Mouse (Mus musculus): Measurements from ENCODE around the gene Hinfp.
"Not testable (repeated sequence)": the region's sequence is repeated elsewhere in the genome, so short reads cannot be mapped to it uniquely, and the experiment has no call there.

Gene Hinfp

GRCm38 (mm10) chr9:44311136-44312134 is 6.0 kb upstream of the Hinfp start:
- no peak for DNase-seq (ENCODE audit: low read depth, low spot score)

- no peak for DNase-seq (ENCODE audit: low read depth, low spot score)
These were observed 5.3 kb upstream of the Hinfp start for GRCm38 (mm10) chr9:44310750-44311135.

DNA sequence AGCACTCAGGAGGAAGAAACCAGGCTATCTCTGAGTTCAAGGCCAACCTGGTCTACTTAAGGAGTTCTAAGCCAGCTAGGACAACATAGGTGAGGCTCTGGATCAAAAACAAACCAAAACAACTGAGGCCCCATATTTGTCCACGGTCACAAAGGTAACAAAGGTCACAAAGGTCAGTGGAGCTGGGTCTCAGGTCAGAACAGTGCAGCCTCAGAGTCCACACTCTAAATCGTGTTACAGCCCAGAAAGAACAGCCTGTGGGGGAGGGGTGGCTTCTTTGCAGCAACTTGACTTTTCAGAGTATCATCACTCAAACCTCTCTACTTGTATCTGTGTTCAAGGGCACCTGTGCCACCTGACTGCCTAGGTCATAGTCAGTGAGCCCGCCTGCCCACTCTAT is 4.3 kb upstream of the Hinfp start:
- no peak for DNase-seq (ENCODE audit: low read depth, low spot score)

DNA sequence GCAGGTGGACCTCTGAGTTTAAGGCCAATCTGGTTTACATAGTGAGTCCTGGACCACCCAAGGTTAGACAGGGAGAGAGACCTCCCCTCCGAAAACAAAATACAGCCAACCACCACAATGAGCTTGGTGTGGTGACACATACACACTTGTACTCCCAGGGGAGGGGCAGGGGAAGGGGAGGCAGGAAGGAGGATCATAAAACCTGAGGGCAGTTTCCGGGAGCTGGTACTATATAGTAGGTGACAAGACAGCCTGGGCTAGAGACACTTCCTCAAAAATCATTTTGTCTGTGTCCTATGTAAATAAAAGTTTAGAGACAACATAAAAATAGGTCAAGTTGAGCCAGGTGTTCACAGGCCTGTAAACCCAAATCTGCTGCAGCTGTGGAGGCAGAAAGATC is 1.8 kb upstream of the Hinfp start:
- DNase-seq (ENCODE audit: low read depth, low spot score), result peak; percentile 95

DNA sequence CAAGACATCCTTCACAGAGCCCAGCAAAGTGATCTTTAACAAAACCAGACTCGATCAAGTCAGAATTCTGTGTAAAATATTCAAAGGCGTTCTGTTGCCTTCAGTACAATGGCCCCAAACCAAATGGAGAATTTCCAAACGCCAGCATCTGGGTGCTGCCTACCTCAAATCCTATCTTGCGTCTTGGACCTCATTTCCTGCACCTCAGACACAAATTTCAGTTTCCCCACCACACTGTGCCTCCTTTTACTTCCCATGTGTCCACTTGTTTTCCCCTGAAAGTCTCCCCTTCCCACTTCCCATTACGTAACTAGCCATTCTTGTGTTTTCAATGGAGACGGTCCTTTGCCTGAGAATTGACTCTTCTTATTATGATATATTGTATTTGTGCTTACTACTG is 1.1 kb upstream of the Hinfp start:
- DNase-seq (ENCODE audit: low read depth, low spot score), result peak; percentile 62

GRCm38 (mm10) chr9:44300001-44300400 is 5.5 kb downstream of the Hinfp start:
- DNase-seq (ENCODE audit: low read depth, low spot score), result not testable (repeated sequence)

- DNase-seq (ENCODE audit: low read depth, low spot score), result peak; percentile 63
These were observed 13.0 kb downstream of the Hinfp start for GRCm38 (mm10) chr9:44292490-44292889.

GRCm38 (mm10) chr9:44288959-44289291 is 16.5 kb downstream of the Hinfp start:
- DNase-seq (ENCODE audit: low read depth, low spot score), result no peak

GRCm38 (mm10) chr9:44288076-44288958 is 17.2 kb downstream of the Hinfp start, which contains the start of gene Abcg4:
TSS of gene Abcg4 (minus strand) at chr9:44288615.
- DNase-seq (ENCODE audit: low read depth, low spot score), result no peak

DNA sequence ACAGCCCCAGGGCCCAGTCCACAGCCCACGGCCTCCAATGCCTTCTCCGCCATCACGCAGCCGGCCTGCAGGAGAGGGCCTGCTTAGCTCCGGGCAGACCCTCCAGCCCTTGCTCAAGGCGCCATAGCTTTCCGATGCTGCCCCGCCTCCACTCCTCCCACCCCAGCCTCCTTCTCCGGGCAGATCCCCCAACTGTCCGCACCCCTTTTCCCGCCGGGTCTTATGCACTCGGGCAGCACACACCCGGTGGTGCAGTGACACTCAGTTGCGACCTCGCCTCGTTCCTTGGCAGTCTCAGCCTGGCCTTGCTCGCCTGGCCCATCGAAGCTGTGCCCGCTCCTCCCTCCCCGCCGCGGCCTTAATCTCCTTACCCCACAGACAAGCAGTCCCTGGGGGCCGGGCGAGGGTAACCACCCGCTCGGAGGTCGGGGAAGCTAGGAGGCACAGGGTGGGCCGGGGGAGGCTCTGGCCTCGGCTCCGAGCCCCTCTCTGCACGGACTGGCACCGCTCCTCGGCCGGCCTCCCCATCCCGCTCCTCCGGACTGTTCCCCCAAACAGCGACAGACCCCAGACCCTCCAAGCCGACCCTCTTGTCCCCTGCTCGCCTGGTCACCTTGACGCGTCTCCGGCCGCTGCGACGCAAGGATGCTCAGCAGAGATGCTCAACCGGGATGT is 17.9 kb downstream of the Hinfp start:
- DNase-seq (ENCODE audit: low read depth, low spot score), result no peak

DNA sequence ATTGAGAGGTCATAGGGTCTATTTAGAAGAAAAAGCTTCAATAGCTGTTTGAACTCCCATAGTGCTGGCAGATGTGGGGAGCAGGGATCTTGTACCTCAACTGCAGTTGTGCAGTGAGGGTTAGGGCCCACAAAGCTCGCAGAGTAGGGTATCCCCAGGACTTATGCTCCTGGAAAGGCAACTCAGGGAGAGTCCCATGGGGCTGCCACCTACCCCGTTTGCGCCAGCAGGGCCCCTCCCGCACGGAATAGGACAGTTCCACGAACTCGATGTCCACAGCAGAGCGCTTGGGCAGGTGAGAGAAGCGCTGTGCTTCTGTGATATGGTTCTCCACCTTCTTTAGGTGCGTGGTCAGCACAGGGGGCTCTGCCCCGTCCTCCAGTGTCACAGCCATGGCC is 18.5 kb downstream of the Hinfp start:
- no peak for DNase-seq (ENCODE audit: low read depth, low spot score)

GRCm38 (mm10) chr9:44286256-44286850 is 19.1 kb downstream of the Hinfp start:
- DNase-seq (ENCODE audit: low read depth, low spot score), result no peak

- no peak for DNase-seq (ENCODE audit: low read depth, low spot score)
These were observed 22.3 kb downstream of the Hinfp start for GRCm38 (mm10) chr9:44283183-44283582.

DNA sequence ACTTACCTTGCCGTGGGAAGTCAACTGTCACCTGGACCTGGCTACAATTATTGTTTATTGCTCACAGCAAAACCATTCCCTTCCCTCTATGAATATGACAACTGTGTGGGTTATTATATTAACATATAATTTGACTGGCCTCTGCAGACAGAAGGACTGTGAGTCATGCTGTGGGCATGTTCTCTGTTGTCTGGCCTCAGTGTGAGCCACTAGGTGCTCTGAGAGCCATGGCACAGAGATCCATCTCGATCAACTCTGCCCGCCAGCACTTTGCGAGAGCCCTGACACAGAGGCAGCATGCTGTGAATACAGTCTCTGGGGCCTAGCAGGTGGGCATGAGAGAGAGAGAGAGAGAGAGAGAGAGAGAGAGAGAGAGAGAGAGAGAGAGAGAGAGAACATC is 35.5 kb downstream of the Hinfp start:
- DNase-seq (ENCODE audit: low read depth, low spot score), result no peak

DNA sequence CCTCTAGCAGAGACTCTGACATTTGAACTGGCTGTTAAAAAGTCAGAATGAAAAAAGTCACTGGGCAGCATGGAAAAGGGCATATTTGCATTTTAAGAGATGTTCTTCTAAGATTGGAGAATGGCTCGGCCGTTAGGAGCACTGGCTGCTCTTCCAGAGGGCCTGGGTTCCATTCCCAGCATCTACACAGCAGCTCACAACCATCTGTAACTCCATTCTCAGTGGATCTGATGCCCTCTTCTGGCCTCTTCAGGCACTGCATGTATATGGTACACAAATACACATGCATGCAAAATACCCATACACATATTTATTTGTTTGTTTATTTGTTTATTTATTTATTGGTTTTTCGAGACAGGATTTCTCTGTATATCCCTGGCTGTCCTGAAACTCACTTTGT is 36.4 kb downstream of the Hinfp start:
- DNase-seq (ENCODE audit: low read depth, low spot score), result peak; percentile 56

GRCm38 (mm10) chr9:44268432-44268831 is 37.0 kb downstream of the Hinfp start, which contains the start of gene Nlrx1:
TSS of gene Nlrx1 (minus strand) at chr9:44268599.
- no peak for DNase-seq (ENCODE audit: low read depth, low spot score)

DNA sequence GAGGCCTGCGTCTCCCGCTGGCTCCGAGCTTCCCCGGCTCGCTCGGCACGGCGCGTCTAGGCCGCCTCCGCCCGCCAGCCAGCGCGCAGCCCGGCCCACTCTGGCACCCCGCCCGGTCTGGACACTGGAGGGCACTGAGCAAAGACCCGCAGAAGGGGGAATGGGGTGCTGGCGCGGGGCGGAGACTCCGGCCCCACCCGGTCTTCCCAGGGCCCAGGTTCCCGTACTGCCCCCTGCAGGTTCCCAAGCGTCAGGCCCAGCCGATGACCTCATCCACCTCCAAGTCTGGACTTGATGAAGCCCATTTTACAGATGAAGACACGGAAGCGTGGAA is 37.5 kb downstream of the Hinfp start:
- DNase-seq (ENCODE audit: low read depth, low spot score), result peak; percentile 82

GRCm38 (mm10) chr9:44267319-44268026 is 38.0 kb downstream of the Hinfp start:
- no peak for DNase-seq (ENCODE audit: low read depth, low spot score)

DNA sequence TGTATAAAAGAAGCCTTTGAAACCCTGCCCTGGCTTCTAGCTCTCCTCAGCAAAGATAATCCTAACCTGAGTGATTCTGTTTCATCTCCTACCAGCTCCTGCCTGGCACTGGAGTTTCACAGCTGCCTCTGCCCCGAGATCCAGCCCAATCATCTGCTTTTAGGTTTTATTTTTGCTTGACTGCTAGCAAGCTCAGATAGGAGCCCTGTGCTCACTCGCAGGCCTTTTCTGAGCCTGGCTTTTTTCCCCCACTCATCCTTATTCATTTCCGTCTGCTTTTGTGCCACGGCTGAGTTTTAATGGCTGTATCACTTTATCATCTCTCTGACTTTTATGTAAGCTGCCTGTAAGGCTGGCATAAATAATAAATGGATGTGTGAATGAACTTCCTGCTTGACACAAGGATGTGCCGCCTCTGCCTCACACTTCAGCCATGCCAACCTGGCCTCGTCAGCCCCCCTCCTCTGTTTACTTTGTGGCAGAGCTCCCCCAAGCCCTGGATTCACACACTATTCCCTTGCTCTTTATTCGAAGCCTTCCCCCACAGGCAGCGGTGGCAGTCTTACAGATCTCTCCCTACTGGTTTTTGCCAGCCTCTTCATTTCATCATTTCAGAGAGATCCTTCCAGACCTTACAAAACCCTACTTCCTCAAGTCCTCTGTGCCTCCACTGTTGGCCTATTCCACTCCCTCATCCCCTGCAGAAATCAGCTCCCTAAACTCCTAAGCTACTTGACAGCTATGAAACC is 38.8 kb downstream of the Hinfp start:
- DNase-seq (ENCODE audit: low read depth, low spot score), result no peak

DNA sequence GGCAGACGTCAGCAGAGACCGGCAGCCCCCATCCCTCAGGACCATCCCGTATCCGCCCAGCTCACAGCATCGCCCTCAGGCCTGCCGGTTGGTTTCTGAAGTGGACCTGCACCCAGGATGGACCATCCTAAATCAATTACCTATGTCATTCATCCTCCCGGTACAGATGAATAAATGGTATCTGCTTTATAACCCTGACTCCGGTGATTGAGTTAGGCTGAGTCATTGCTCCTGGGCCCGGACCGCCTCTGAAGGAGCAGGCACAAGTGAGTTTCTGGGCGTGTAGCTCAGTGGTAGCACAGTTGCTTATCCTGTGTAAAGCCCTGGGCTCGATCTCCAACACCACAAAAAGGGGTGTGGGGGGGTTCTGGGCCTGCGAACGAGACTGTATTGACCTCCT is 44.1 kb downstream of the Hinfp start:
- no peak for DNase-seq (ENCODE audit: low read depth, low spot score)
